Mouse (Mus musculus) E14TG2a.4 (cell line): ENCODE measurements around the gene Lsm11.
"Not testable (repeated sequence)": the region's sequence is repeated elsewhere in the genome, so short reads cannot be mapped to it uniquely, and the experiment has no call there.

Source experiments
- H3K27me3 ChIP-seq: 2 replicates; pipeline ENCODE4 v1.6.1; 2014; ENCODE audit warnings: low read length, control low read depth; ENCODE audit not compliant: insufficient read depth
- H3K36me3 ChIP-seq: 2 replicates; pipeline ENCODE4 v1.6.1; 2014; ENCODE audit warnings: low read length, control low read depth; ENCODE audit not compliant: insufficient read depth
- H3K4me1 ChIP-seq: replicated peaks from 2 replicates; pipeline ENCODE4 v1.6.1; 2014; ENCODE audit warnings: low read depth, low read length, control low read depth
- H3K4me3 ChIP-seq: replicated peaks from 2 replicates; pipeline ENCODE4 v1.5.1; 2014; ENCODE audit warnings: mild to moderate bottlenecking, low read length
- H3K9me3 ChIP-seq: 2 replicates; pipeline ENCODE4 v1.6.1; 2014; ENCODE audit warnings: low read length, control low read depth
- CTCF ChIP-seq: conservative IDR thresholded peaks from 2 replicates; pipeline ENCODE4 v1.5.1; 2014; ENCODE audit warnings: low read length
- NANOG ChIP-seq: IDR thresholded peaks from 2 replicates; pipeline ENCODE4 v1.6.1; 2014; ENCODE audit warnings: borderline replicate concordance, low read length, mixed read lengths
- POU5F1 ChIP-seq: IDR thresholded peaks from 2 replicates; pipeline ENCODE4 v1.6.1; 2014; ENCODE audit warnings: low read length, borderline replicate concordance

The Lsm11 gene

DNA sequence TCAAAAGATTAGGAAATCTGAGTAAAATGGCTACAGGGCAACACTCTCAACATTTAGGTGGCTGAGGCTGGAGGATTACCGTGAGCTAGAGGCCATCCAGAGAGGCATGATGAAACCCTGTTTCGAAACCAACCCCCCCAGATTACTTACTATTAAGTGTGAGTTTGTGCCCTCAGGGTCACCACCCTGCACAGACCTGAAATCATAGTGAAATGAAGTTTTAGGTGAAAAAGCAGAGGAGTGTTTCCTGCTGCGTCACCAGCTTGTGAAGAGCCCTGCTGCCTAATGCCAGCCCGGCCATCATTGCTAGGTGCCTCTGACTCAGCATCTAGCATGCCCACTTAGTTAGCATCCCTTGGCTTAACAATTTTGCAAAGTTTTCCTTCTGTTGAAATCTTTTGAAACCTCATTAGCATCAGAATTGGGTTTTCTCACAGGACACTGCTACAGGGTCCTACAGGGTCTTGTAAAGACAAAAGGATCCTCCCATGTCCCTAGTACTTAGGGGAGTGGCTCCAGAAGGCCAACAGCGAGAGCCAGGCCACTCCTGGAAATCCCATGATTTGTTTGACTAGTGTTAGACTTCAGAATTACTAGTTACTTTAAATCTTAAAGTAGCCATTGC is 59.0 kb downstream of the Lsm11 start:
- Histone ChIP-seq H3K4me1 (peaks cover 45% of the 10 kb centered on the region), H3K4me3 (peak overlapping the region; percentile 0; the same call in 1 of the 2 replicates), H3K9me3 (no peaks in the 10 kb centered on the region), H3K27me3 (no peaks in the 10 kb centered on the region), H3K36me3 (peaks cover 47% of the 10 kb centered on the region)
- TF ChIP-seq CTCF (no peak), NANOG (no peak), POU5F1 (no peak)

DNA sequence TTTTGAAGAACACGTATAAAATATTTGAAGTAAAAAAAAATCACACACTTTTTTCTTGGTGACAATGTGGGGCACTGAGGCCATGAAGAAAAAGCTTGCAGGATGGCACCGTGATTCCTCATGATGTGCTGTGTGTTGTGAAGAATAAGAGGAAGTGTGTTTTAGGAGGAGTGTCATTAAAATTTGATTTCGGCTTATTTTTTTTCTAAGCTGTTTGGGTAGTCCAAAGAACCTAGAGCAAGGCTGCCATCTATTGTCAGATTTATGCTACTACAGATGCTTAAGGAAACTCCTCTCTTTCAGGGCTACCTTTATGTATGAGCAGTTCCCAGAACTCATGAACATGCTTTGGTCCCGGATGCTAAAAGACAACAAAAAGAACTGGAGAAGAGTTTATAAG is 60.7 kb downstream of the Lsm11 start:
- no peaks in the 10 kb centered on the region for H3K27me3 ChIP-seq
- H3K9me3 ChIP-seq = no peaks in the 10 kb centered on the region
- H3K4me3 ChIP-seq = no peak overlapping the region
- peaks cover 31% of the 10 kb centered on the region for H3K36me3 ChIP-seq
- TF ChIP-seq CTCF (peak; percentile 80), NANOG (no peak), POU5F1 (no peak)
- H3K4me1 ChIP-seq = peaks cover 36% of the 10 kb centered on the region

DNA sequence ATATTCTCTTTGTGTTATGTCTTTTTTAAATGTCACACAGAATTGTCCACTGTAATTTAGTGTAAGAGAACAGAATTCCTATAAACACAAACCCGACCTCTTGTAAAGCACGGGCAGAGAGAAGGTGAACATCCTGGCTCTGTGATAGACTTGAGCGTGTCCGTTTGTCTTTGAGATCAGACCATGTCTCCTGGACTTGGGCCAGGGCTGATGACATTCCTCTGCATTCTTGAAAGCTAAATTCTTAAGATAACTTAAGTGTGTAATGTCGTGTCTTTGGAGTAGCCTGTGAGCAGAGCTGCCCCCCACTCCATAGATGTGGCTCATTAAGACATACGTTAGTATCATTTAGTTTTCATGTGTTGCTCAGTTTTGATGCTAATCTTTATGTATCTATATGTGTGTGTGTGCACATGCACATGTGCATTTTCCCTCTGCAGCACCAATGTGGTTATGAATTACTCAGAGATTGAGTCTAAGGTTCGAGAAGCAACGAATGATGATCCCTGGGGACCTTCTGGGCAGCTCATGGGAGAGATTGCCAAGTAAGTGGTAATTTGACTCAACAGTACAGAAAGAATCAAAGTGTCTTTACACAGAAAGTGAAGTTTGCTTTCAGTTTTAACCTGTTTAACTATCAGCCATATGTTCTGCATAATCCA is 61.3 kb downstream of the Lsm11 start:
- no peaks in the 10 kb centered on the region for H3K9me3 ChIP-seq
- H3K27me3 ChIP-seq = no peaks in the 10 kb centered on the region
- TF ChIP-seq CTCF = no peak
- no peak for TF ChIP-seq POU5F1
- no peak for TF ChIP-seq NANOG
- no peak overlapping the region for H3K4me3 ChIP-seq
- peaks cover 36% of the 10 kb centered on the region for H3K4me1 ChIP-seq
- H3K36me3 ChIP-seq = peaks cover 24% of the 10 kb centered on the region

DNA sequence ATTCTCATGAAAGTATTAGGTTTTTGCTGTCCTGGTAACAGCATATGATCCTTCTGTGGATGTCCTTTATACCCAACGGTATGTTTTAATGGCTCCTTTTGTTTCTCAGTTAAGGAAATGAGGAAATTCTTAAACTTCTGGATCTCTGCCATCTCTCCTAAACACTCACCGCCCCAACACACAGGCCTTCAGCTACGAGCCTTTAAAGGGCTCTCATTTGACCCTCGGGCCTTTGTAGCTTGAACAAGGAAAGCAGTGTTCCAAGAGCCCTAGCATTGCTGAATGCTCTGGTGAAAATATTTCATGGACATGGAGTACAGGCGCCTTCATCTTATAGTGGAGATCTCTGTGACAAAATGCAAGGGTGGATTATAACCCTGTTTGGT is 63.1 kb downstream of the Lsm11 start:
- Histone ChIP-seq H3K9me3 (no peaks in the 10 kb centered on the region), H3K27me3 (no peaks in the 10 kb centered on the region), H3K36me3 (peaks cover 9% of the 10 kb centered on the region), H3K4me3 (no peak overlapping the region), H3K4me1 (peaks cover 31% of the 10 kb centered on the region)
- TF ChIP-seq POU5F1 = no peak
- no peak for TF ChIP-seq NANOG
- no peak for TF ChIP-seq CTCF

DNA sequence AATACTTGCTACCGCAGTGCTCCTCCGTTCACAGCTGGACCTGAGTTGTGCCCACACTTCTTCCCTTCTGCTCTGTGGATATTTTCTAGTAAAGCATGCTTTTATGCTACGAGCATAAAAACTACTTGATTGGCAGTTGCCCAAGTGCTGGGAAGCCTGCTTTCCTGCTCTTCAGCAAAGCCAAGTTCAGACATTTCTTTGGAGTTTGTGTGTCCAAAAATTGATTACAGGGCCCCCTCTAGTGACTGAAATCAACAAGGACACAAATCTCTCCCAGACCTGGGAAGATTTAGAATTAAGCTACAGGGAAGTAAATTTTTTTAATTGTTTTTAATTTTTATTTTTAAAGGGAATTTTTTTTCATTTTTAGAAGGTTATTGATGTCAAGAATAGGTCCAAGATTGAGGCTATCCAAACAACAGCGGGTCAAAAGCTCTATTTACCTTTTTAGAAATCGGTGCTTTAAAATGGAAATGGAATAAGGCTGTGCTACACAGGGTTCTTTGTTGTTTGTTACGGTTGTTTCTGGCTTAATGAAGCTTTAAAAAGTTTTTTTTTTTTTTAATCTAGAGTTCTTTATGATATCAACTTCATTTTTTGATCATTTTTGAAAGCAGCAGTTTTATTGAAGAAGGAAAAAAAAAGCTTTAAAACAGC is 63.6 kb downstream of the Lsm11 start:
- H3K4me3 ChIP-seq = no peak overlapping the region
- peak; percentile 35 for TF ChIP-seq CTCF
- no peak for TF ChIP-seq POU5F1
- peaks cover 7% of the 10 kb centered on the region for H3K36me3 ChIP-seq
- peaks cover 26% of the 10 kb centered on the region for H3K4me1 ChIP-seq
- no peaks in the 10 kb centered on the region for H3K9me3 ChIP-seq
- H3K27me3 ChIP-seq = no peaks in the 10 kb centered on the region

DNA sequence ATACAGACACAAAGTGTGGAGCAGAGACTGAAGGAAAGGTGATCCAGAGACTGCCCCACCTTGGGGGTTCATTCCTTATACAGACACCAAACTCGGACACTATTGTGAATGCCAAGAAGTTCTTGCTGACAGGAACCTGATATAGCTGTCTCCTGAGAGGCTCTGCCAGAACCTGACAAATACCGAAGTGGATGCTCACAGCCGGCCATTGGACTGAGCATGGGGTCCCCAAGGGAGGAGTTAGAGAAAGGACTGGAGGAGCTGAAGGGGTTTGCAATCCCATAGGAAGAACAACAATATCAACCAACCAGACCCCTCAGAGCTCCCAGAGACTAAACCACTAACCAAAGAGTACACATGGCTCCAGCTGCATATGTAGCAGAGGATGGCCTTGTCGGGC is 65.4 kb downstream of the Lsm11 start:
- H3K4me1 ChIP-seq, H3K4me3 ChIP-seq, H3K36me3 ChIP-seq, H3K9me3 ChIP-seq, H3K27me3 ChIP-seq: not testable (repeated sequence)
